Mouse (Mus musculus) lung, embryonic 14.5 days (tissue): ENCODE measurements at regions not wholly inside any gene's neighbourhood (a gene's known extent, or its start where the extent isn't known, plus 50 kb on each side); places are given as distances from the start of the nearest gene placed in this dataset.

Source experiments
- ATAC-seq: fragments of 200-750 bp; cut with Nextera tagmentation; 2 replicates; pipeline ENCODE4 v1.8.0; 2017; ENCODE audit warnings: mild to moderate bottlenecking, moderate TSS enrichment, moderate library complexity; ENCODE audit not compliant: insufficient read depth
- DNase-seq: peaks from one replicate; pipeline ENCODE4 v3.0.0-alpha.2; 2015
- H3K27ac ChIP-seq: fragments of 300-500 bp; sonication (generic); 2 replicates; pipeline ENCODE4 v1.5.1; 2014; ENCODE audit warnings: low read depth, mild to moderate bottlenecking, moderate library complexity
- H3K27me3 ChIP-seq: fragments of 300-500 bp; sonication (generic); 2 replicates; pipeline ENCODE4 v1.6.1; 2014; ENCODE audit warnings: low read length, control low read depth; ENCODE audit not compliant: insufficient read depth
- H3K36me3 ChIP-seq: fragments of 300-500 bp; sonication (generic); 2 replicates; pipeline ENCODE4 v1.6.1; 2014; ENCODE audit warnings: control low read depth; ENCODE audit not compliant: insufficient read depth
- H3K4me1 ChIP-seq: fragments of 300-500 bp; sonication (generic); 2 replicates; pipeline ENCODE4 v1.6.1; 2014; ENCODE audit warnings: antibody characterized with exemption, control low read depth; ENCODE audit not compliant: insufficient read depth
- H3K4me2 ChIP-seq: fragments of 300-500 bp; sonication (generic); 2 replicates; pipeline ENCODE4 v1.6.1; 2014; ENCODE audit warnings: mild to moderate bottlenecking
- H3K4me3 ChIP-seq: fragments of 300-500 bp; sonication (generic); 2 replicates; pipeline ENCODE4 v1.5.1; 2014; ENCODE audit warnings: low read depth, low read length
- H3K9ac ChIP-seq: fragments of 300-500 bp; sonication (generic); 2 replicates; pipeline ENCODE4 v1.6.1; 2014
- H3K9me3 ChIP-seq: fragments of 300-500 bp; sonication (generic); 2 replicates; pipeline ENCODE4 v1.6.1; 2016; ENCODE audit warnings: low read depth, low read length, control low read depth
- CTCF ChIP-seq: IDR thresholded peaks from 2 replicates; pipeline ENCODE4 v1.5.1; 2016; ENCODE audit warnings: antibody characterized with exemption, low read depth
- WGBS: fragments of 180-500 bp; shearing (Covaris S2); extraction: QIAGEN DNeasy Blood & Tissue Kit; methylation state at CpG from one replicate; pipeline ENCODE4 v1.1.7; 2014; 5-methylcytosine and 5-hydroxymethylcytosine counted together

GRCm38 (mm10) chr9:116331406-116331805 is 156.2 kb upstream of the Tgfbr2 start:
- Histone ChIP-seq H3K9ac (no peak overlapping the region), H3K27ac (no peak overlapping the region), H3K9me3 (no peaks in the 10 kb centered on the region), H3K27me3 (no peaks in the 10 kb centered on the region), H3K4me3 (no peak overlapping the region), H3K36me3 (no peaks in the 10 kb centered on the region), H3K4me2 (no peak overlapping the region), H3K4me1 (no peaks in the 10 kb centered on the region)
- ATAC-seq (no peak), DNase-seq (no peak)
- TF ChIP-seq CTCF: no peak
- whole genome bisulfite sequencing: 63% methylated on average over 2 of the region's 2 CpGs

DNA sequence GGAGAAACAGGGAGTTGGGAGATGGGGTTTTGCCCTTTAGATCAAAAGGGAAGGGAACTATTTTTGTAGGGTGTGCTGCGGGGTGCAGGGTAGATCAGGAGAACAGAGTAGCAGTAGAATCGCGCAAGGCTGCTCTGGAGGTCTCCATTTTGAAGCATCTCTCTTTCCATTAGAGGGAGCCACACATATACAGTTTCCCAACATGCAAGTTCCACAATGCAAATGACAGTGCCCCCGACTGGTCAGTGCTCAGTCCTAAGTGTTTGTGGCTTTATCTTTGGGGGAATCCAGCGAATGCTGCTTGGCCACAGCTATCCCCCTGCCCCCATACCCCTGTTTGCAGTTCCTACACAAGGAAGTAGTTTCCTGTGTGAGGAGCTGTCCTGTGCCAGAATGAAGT is 155.6 kb upstream of the Tgfbr2 start:
- TF ChIP-seq CTCF: peak; percentile 36
- no peak overlapping the region for H3K4me3 ChIP-seq
- ATAC-seq (no peak), DNase-seq (peak; percentile 48)
- H3K27ac ChIP-seq: no peak overlapping the region
- H3K9me3 ChIP-seq: no peaks in the 10 kb centered on the region
- no peaks in the 10 kb centered on the region for H3K4me1 ChIP-seq
- no peak overlapping the region for H3K4me2 ChIP-seq
- 61% methylated on average over 5 of the region's 5 CpGs for WGBS
- H3K27me3 ChIP-seq: no peaks in the 10 kb centered on the region
- H3K9ac ChIP-seq: no peak overlapping the region
- no peaks in the 10 kb centered on the region for H3K36me3 ChIP-seq

- ATAC-seq: no peak
- Histone ChIP-seq H3K4me2 (no peak overlapping the region), H3K27me3 (no peaks in the 10 kb centered on the region), H3K9ac (no peak overlapping the region), H3K27ac (no peak overlapping the region), H3K4me1 (peaks cover 6% of the 10 kb centered on the region; the same call in 1 of the 2 replicates), H3K9me3 (no peaks in the 10 kb centered on the region), H3K36me3 (no peaks in the 10 kb centered on the region), H3K4me3 (no peak overlapping the region)
- no peak for TF ChIP-seq CTCF
- 78% methylated on average over 5 of the region's 5 CpGs for WGBS
- DNase-seq: no peak
These were observed 154.0 kb upstream of the Tgfbr2 start for GRCm38 (mm10) chr9:116329147-116329546.

- 31% methylated on average over 3 of the region's 3 CpGs for WGBS
- Histone ChIP-seq H3K9me3 (no peaks in the 10 kb centered on the region), H3K9ac (no peak overlapping the region), H3K27ac (no peak overlapping the region), H3K4me2 (no peak overlapping the region), H3K36me3 (no peaks in the 10 kb centered on the region), H3K4me1 (peaks cover 8% of the 10 kb centered on the region; the same call in 1 of the 2 replicates), H3K27me3 (no peaks in the 10 kb centered on the region), H3K4me3 (no peak overlapping the region)
- DNase-seq: no peak
- no peak for ATAC-seq
- TF ChIP-seq CTCF: no peak
These were observed 153.0 kb upstream of the Tgfbr2 start for GRCm38 (mm10) chr9:116328201-116328600.

DNA sequence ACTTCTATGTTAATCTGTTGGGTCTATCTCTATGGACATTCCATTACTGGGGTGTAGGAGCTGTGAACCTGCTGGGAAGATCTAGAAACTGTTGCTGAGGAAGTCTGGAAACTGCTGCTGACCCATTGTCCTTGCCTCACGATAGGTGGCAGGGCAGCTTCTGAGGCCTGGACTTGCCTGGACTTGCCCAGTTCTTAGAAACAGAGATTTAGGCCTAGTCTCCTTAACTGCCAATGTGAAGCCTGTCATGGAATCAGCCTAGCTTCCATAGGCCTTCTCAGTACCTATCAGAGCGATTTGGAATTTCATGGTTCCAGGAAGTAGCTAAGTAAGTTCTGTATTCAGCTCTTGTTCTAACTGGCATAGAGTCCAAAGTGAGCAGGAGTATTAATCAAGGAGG is 151.9 kb upstream of the Tgfbr2 start:
- H3K4me2 ChIP-seq: no peak overlapping the region
- peaks cover 8% of the 10 kb centered on the region; the same call in 1 of the 2 replicates for H3K4me1 ChIP-seq
- H3K27ac ChIP-seq: no peak overlapping the region
- no peaks in the 10 kb centered on the region for H3K27me3 ChIP-seq
- H3K4me3 ChIP-seq: no peak overlapping the region
- no peak for ATAC-seq
- no peak for TF ChIP-seq CTCF
- no peaks in the 10 kb centered on the region for H3K9me3 ChIP-seq
- DNase-seq: no peak
- WGBS: 92% methylated on average over 2 of the region's 2 CpGs
- no peak overlapping the region for H3K9ac ChIP-seq
- H3K36me3 ChIP-seq: no peaks in the 10 kb centered on the region

GRCm38 (mm10) chr9:116324971-116325370 is 149.8 kb upstream of the Tgfbr2 start:
- H3K9me3 ChIP-seq: no peaks in the 10 kb centered on the region
- 61% methylated on average over 4 of the region's 4 CpGs for WGBS
- H3K36me3 ChIP-seq: no peaks in the 10 kb centered on the region
- H3K4me3 ChIP-seq: no peak overlapping the region
- H3K27ac ChIP-seq: no peak overlapping the region
- no peak overlapping the region for H3K9ac ChIP-seq
- H3K27me3 ChIP-seq: no peaks in the 10 kb centered on the region
- DNase-seq: peak; percentile 39
- no peak for ATAC-seq
- TF ChIP-seq CTCF: no peak
- peaks cover 13% of the 10 kb centered on the region; the same call in 1 of the 2 replicates for H3K4me1 ChIP-seq
- no peak overlapping the region for H3K4me2 ChIP-seq

DNA sequence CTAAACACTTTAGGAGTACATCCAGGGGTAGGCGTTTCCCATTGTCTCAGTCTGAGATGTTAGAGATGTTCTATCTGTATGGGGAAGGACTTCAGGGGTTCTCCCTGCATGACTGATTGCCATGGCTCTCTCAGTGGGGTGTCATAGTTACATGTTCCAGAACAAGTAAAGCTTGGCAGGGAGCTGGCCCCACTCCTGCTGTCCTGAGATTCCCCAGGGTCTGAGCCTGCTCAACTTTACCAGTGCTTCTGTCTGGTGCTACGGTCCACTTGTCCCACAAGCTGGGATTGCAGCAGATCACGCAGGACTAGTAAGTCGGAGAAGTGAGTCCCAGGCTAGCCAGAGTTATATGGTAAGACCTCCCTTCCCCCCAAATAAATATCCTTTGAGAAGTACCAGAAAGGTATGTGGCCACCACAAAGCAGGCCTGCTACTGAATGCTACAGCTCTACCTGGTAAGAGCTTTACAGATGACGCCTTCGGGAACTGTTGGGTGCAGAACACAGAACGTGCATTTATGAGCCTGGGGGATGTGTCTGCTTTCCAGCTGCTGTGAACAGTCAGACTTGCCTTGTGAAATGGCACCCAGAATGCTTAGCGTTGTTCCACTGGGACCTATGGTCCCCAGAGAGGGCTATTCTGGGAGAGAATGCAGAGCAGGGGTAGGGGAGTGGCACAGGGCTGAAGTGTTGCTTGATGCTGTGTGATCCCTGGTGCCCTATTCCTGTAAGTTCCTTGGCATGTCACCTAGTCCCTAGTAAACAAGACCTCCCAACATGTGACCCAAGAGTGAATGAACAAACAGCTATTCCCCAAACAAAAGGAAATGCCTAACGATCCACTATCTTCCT is 148.9 kb upstream of the Tgfbr2 start:
- H3K4me3 ChIP-seq: no peak overlapping the region
- TF ChIP-seq CTCF: no peak
- H3K27me3 ChIP-seq: no peaks in the 10 kb centered on the region
- peak; percentile 70 for DNase-seq
- 65% methylated on average over 9 of the region's 9 CpGs for WGBS
- no peak overlapping the region for H3K9ac ChIP-seq
- no peaks in the 10 kb centered on the region for H3K36me3 ChIP-seq
- no peaks in the 10 kb centered on the region for H3K9me3 ChIP-seq
- H3K27ac ChIP-seq: peak overlapping the region; percentile 50
- peaks cover 13% of the 10 kb centered on the region; the same call in 1 of the 2 replicates for H3K4me1 ChIP-seq
- no peak overlapping the region for H3K4me2 ChIP-seq
- peak; percentile 87 for ATAC-seq
